Mouse (Mus musculus): ENCODE measurements around the gene Eml2.
"Not testable (repeated sequence)": the region's sequence is repeated elsewhere in the genome, so short reads cannot be mapped to it uniquely, and the experiment has no call there.

The Eml2 gene

DNA sequence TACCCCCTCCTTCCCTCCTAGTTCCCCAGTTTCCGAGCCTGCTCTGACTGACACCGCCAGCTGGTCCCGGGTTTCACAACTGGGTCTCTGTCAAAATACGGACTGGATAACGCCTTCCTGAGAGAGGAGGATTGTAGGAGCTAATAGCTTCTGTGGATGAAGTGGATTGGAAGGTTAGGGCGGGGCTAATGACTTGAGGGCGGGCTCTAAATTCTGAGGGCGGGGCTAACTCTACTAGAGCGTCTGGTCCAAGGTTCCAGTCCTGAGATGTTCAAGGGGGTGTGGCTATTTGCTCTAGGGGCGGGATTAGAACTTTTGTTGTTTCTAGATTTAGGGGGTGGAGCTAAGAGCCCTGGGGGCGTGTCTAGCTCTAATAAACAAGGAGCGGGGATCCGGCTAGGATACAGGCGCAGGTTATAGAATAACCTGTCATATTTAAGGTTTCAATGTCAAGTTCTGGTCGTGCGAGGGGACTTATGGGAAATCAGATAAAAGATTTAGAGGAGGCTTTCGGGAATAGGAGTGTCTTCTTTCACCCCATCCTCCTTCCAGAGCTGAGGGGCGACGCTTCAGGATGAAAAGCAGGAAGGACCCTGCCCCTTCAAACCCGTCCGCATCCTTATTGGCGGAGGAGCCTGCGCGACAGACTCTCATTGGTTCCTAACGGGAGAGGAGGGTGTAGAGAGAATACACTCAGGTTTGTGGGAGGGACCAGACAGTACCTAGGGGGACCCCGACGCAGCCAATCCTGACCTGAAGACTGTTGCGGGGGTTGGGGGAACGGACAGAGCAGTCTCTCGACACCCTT, at the start of gene Eml2:
Eml2 (plus strand) TSS at position 714 of the 808 bp plus-strand sequence.
- peak; percentile 77 to 88 for DNase-seq (ENCODE audit: low spot score in 2 of 2)

GRCm38 (mm10) chr7:19127744-19128143, 48.5 kb upstream of the Eml2 start:
- no peak for DNase-seq (ENCODE audit: low spot score in 2 of 2)

DNA sequence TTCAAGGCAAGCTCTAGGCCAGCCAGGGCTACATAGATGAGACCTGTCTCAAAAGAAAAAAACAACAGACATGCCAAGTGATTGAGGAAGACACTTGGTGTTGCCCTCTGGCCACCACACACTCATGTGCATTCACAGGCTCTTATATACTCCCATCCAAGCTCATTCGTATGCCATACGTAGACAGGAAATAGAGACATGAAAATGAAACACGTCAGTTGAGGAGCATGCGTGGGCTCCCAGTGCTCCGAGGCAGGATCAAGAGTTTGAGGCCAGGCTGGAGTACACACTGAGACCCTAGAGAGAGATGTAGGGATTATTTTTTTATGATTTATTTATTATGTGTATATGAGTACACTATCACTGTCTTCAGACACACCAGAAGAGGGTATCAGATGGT, 46.8 kb upstream of the Eml2 start:
- no peak for DNase-seq (ENCODE audit: low spot score in 2 of 2)

DNA sequence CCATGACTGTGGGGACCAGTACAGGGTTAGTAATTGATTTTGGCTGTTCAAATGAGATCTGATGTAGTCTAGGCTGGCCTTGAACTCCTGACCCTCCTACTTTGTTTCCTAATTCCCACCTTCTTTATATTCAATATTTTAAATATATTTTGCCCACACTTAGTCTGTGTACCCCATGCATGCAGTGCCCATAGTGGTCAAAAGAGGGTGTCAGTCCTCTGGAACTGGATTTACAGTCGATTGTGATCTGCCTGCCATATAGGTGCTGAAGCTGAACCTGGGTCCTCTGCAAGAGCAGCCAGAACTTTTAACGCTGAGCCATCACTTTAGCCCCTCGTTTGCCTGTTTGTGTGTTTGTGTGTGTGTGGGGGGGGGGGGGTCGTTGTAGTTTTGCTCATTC, 45.6 kb upstream of the Eml2 start:
- DNase-seq (ENCODE audit: low spot score in 2 of 2): no peak

- DNase-seq (ENCODE audit: low spot score in 2 of 2): peak; percentile 94 to 97
Measured at GRCm38 (mm10) chr7:19131324-19131848, 44.8 kb upstream of the Eml2 start.

DNA sequence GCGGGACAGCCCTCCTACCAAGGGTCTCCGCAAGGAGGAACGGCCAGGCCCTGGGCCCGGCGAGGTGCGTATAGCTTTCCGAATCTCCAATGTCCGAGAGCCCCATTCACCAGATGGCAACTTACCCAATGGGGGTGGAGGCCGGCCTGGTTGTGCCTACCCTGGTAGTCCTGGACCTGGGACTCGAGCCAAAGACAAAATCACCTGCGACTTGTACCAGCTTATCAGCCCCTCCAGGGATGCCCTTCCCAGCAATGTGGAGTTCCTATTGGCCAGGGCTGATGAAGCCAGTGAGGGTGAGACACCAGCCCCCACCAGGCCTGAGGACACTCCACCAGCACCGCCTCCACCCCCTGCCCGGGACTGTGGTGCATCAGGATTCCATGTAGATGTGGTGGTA, 40.1 kb upstream of the Eml2 start:
- no peak for DNase-seq (ENCODE audit: low spot score in 2 of 2)

- no peak for DNase-seq (ENCODE audit: low spot score in 2 of 2)
Measured at GRCm38 (mm10) chr7:19136673-19137334, 39.4 kb upstream of the Eml2 start.

- peak in 1 of 2 experiments; percentile 51 for DNase-seq (ENCODE audit: low spot score in 2 of 2)
Measured at GRCm38 (mm10) chr7:19137380-19137779, 38.8 kb upstream of the Eml2 start.

DNA sequence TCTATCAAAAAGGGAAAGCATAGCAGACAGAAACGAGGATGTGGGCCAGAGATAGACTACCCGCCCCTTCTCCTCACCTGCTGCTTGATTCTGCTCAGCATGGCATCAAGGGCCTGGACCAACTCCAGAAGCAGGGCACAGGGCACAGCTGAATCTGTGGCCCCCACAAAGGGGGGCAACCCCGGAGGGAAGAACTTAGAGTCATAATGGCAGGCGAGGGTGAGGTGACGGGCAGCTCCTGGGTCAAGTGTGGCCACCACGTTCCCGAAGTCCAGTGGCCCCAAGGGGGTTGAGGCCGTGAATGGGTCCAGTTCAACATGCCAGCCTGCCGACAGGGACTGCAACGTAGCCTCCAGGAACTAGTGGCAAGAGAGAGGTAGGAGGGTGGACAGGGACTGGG, 29.4 kb upstream of the Eml2 start:
- DNase-seq (ENCODE audit: low spot score in 2 of 2): no peak

- no peak for DNase-seq (ENCODE audit: low spot score in 2 of 2)
Measured at GRCm38 (mm10) chr7:19147497-19148045, 28.6 kb upstream of the Eml2 start.

DNA sequence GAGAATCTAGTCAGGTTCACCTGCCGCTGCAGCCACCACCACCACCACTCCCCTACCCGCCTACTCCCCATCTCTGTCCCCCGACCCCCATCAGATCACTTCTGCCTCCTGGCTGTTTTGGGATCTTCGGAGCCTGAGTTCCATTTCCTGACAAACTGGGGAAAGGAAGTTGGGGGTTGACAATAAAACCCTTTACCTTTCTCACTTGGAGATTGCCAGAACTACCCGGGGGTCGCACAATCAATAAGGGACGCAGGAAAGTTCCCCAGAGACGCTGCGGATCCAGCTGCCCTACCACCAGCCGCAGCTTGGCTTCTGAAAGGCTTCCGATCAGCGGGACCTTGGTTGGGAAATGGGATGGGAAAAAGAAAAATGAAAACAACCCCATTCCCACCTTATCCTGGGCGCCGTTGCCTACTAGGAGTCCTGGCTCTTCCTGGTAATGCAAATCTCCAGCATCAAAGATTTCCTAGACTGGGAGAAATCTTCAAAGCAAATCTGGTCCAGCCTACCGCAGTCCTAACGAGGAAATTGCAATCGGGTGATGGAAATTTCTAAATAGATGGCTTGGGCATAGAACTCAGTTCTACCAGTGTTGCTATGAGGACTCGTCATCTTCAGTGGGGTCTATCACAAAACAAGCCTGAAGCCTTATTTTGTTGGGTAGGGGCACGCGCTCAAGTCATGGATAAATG, 27.9 kb upstream of the Eml2 start:
- DNase-seq (ENCODE audit: low spot score in 2 of 2): no peak

DNA sequence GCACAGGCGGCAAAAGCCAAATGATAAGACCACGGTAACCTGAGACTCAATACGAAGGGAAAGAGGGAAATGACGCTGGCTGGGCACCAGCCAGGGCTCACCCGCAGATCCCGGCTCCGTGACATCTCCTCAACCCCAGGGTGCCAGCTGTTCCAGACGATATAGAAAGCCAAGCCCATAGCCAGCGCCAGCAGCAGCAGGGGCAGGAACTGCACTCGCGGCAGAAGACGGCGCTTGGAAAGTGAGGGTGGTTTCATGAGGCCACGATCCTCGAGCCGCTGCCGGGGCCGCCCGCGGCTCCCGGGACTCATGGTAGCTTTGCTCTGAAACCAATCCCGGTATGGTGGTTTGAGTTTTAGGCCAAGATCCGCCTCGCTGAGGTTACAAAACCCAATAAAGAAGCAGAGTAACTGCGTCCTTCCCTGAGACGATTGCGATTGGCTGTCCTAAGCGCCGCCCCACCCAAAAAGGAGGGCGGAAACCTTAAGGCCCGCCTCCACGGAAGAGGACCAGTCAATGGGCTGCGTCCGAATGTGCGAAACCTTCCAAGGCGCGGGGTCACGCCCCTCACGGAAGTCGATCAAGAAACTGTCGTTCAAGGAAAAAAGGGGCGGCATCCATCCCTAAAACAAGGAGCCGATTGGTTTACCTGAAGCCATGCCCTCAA, 27.2 kb upstream of the Eml2 start, which contains the start of gene Qpctl:
Qpctl (minus strand) TSS at position 417 of the 667 bp plus-strand sequence.
- DNase-seq (ENCODE audit: low spot score in 2 of 2): peak; percentile 98 to 99

DNA sequence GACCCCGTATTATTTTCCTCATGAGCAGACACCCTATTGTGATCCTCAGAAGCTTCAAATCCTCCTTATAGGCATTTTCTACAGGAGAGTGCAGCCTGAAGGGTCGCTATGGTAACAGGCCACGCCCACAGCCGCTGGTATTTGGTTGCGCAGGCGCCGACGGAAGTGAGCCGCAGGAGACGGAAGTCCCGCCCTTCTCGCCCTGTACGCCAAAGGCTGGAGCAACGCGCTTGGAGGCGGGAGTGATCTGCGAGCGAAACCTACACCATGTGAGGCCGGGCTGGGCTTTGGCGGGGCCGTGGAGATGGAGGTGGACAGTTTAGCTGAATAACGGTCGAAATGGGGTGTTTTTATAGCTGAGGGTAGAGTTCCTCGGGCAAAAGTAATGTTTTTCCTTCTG, 26.6 kb upstream of the Eml2 start, which contains the start of gene Snrpd2:
Snrpd2 (plus strand) TSS at position 97 of the 400 bp plus-strand sequence.
- DNase-seq (ENCODE audit: low spot score in 2 of 2): peak; percentile 88 to 93

DNA sequence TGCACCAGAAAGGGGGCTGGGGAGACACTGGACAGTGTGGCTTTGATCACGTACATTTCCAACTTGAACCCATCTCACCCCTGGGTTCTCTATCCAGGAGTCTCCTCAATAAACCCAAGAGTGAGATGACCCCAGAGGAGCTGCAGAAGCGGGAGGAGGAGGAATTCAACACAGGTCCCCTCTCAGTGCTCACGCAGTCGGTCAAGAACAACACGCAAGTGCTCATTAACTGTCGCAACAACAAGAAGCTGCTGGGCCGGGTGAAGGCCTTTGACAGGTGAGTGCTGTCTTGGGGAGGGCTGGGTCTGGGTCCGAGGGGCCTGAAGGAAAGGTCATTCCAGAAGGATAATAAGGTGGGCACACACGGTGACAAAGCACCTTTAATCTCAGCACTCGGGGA, 25.1 kb upstream of the Eml2 start:
- DNase-seq (ENCODE audit: low spot score in 2 of 2): not testable (repeated sequence)

DNA sequence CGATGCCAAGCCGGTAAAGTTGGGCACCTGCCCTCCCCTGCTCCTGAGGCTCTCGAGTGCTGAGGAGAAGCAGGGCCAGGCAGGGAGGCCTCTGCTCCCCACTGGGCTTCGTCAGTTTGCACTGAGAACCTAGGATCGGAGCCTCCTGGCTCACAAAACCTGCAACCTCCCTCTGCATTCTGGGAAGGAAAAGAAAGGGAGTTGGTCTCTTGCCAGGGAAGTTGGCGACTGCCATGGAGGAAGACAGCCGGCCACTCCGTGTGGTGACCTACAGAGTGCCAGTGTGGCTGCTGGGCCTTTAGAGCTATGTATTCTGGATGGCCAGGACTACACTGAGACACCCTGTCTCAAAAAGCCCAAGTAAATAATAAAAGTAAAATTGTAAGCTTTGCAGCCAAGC, 21.4 kb upstream of the Eml2 start:
- DNase-seq (ENCODE audit: low spot score in 2 of 2): no peak

- no peak for DNase-seq (ENCODE audit: low spot score in 2 of 2)
Measured at GRCm38 (mm10) chr7:19155825-19156475, 20.3 kb upstream of the Eml2 start.

GRCm38 (mm10) chr7:19157160-19157800, 18.9 kb upstream of the Eml2 start:
- peak; percentile 84 to 94 for DNase-seq (ENCODE audit: low spot score in 2 of 2)

- DNase-seq (ENCODE audit: low spot score in 2 of 2): no peak
Measured at GRCm38 (mm10) chr7:19158601-19159000, 17.6 kb upstream of the Eml2 start.

- no peak for DNase-seq (ENCODE audit: low spot score in 2 of 2)
Measured at GRCm38 (mm10) chr7:19159411-19159810, 16.8 kb upstream of the Eml2 start.

GRCm38 (mm10) chr7:19160115-19160514, 16.1 kb upstream of the Eml2 start:
- no peak for DNase-seq (ENCODE audit: low spot score in 2 of 2)

Measured in frontal cortex, postnatal 14 days (tissue).